Mouse (Mus musculus): ENCODE results near the gene Zfp708. TPM values are rescaled to one million over a fixed set of nuclear protein-coding genes. Genes with fewer than 3 reads are reported as not detected.
A peak's percentile ranks its signal among the peaks of the same experiment; 100 is the strongest.

Gene Zfp708
- polyA plus RNA-seq, 1 experiment = not detected

DNA sequence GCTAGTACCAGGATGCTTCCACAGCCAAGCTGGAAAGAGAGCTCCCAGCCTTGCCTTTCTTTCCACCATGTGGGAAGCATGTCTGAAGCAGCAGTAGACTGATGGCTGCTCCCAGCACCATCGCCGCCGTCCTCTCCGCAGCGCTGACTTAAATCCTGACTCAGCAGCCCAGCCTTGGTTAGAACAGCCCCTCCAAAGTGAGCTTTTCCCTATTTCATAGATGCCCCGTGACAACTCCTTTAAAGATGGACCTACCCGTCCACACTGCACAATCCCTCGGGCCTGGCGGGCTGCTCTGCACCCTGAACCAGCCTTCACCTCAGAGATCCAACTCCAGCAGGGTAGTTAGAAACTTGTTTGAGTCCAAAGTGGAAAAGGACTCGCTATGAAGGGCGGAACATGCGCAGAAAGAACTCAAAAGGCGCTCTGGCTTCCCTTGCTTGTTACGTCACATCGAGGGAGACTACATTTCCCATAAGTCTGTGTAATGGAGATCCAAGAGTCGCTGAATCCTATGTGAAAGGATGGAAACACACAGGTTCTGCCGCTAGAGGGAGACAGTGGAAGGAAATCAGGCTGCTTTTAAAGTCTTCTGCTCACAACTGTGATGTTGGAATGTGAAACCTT, 10.5 kb upstream of the Zfp708 start, which contains the start of gene Gm28557:
TSS of gene Gm28557 (minus strand) at position 411 of the 627 bp plus-strand sequence.
- Histone ChIP-seq H3K4me3 (replicated peaks) (peak within 1 kb of the TSS; percentile 83), H3K36me3 (ENCODE audit: control insufficient read depth) (peaks cover 10% of the 10 kb centered on the region), H3K27me3 (ENCODE audit: control insufficient read depth) (peaks cover 3% of the 10 kb centered on the region; the same call in 1 of the 2 replicates), H3K4me1 (ENCODE audit: control insufficient read depth) (peaks cover 24% of the 10 kb centered on the region), H3K9me3 (ENCODE audit: control insufficient read depth, low read length) (peaks cover 8% of the 10 kb centered on the region)
- TF ChIP-seq GATA1 (IDR thresholded peaks at IDR 0.05; ENCODE audit: low read length) (no peak), TAL1 (IDR thresholded peaks at IDR 0.05; ENCODE audit: low read length) (no peak)

GRCm38 (mm10) chr13:67107681-67108080, 9.9 kb upstream of the Zfp708 start:
- H3K4me3 ChIP-seq (replicated peaks) = peak overlapping the region; percentile 83
- peaks cover 10% of the 10 kb centered on the region for H3K36me3 ChIP-seq (ENCODE audit: control insufficient read depth)
- H3K4me1 ChIP-seq (ENCODE audit: control insufficient read depth) = peaks cover 24% of the 10 kb centered on the region
- H3K9me3 ChIP-seq (ENCODE audit: control insufficient read depth, low read length) = peaks cover 8% of the 10 kb centered on the region
- no peak for TF ChIP-seq TAL1 (IDR thresholded peaks at IDR 0.05; ENCODE audit: low read length)
- TF ChIP-seq GATA1 (IDR thresholded peaks at IDR 0.05; ENCODE audit: low read length) = no peak
- H3K27me3 ChIP-seq (ENCODE audit: control insufficient read depth) = peaks cover 3% of the 10 kb centered on the region; the same call in 1 of the 2 replicates

GRCm38 (mm10) chr13:67090154-67090553, 7.6 kb downstream of the Zfp708 start:
- TF ChIP-seq TAL1 (IDR thresholded peaks at IDR 0.05; ENCODE audit: low read length) (no peak), GATA1 (IDR thresholded peaks at IDR 0.05; ENCODE audit: low read length) (no peak)

DNA sequence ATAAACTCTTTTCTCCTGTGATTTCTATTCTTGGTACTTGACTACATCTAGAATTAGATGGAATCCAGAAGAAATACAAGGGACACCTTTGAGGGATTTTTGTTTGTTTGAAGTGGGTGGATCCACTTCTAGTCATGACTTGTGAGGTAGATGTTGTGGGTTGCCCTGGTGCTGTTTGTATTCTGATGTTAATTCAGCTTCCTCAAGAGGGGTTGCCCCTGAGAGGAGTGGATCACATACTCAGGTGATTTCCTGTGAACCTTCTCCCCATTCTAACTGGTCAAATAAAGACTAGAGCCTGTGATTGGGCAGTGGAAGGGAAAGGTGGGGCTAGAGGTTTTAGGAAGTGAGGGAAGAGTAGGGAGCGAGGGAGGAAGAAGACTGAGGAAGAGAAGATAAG, 15.8 kb downstream of the Zfp708 start:
- peak overlapping the region; percentile 67 for H3K4me3 ChIP-seq (replicated peaks)
- peaks cover 19% of the 10 kb centered on the region for H3K4me1 ChIP-seq (ENCODE audit: control insufficient read depth)
- no peak for TF ChIP-seq GATA1 (IDR thresholded peaks at IDR 0.05; ENCODE audit: low read length)
- no peak for TF ChIP-seq TAL1 (IDR thresholded peaks at IDR 0.05; ENCODE audit: low read length)
- H3K27me3 ChIP-seq (ENCODE audit: control insufficient read depth) = no peaks in the 10 kb centered on the region
- no peaks in the 10 kb centered on the region for H3K9me3 ChIP-seq (ENCODE audit: control insufficient read depth, low read length)
- peaks cover 2% of the 10 kb centered on the region for H3K36me3 ChIP-seq (ENCODE audit: control insufficient read depth)

More at GRCm38 (mm10) chr13:67090154-67090553, 7.6 kb downstream of the Zfp708 start:
- no peaks in the 10 kb centered on the region for H3K9me3 ChIP-seq (ENCODE audit: control insufficient read depth, low read length)
- no peaks in the 10 kb centered on the region; the same call in none of the 2 replicates for H3K36me3 ChIP-seq (ENCODE audit: control insufficient read depth)
- no peak overlapping the region for H3K4me3 ChIP-seq (replicated peaks)
- no peaks in the 10 kb centered on the region for H3K4me1 ChIP-seq (ENCODE audit: control insufficient read depth)
- H3K27me3 ChIP-seq (ENCODE audit: control insufficient read depth) = no peaks in the 10 kb centered on the region

DNA sequence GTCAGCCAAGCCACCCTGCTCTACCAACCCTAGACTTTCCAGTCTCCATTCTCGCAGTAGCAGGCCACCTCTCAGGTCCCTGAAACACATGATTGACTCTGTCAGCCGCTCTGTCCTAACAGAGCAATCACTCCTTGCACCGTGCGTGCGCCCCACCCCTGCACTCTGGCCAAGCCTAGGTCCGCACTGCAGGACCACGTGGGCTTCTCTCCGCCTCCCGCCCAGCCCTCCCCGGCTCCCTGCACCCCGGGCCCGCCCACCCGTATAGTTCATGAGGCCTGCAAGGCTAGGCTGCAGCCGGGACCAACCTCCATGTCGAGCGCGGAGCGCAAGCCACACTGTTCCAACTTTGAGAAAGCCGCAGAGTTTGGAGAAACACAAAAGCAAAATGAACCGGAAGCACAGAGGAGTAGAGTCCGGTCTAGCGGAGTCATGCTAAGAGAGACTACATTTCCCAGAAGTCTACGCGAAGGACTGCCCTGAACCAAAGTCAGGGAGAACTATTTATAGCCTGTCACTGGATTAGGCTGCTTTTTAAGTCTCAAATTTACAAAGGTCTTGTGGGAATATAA, 16.5 kb downstream of the Zfp708 start:
- peak overlapping the region; percentile 67 for H3K4me3 ChIP-seq (replicated peaks)
- H3K27me3 ChIP-seq (ENCODE audit: control insufficient read depth) = no peaks in the 10 kb centered on the region
- TF ChIP-seq TAL1 (IDR thresholded peaks at IDR 0.05; ENCODE audit: low read length) (no peak), GATA1 (IDR thresholded peaks at IDR 0.05; ENCODE audit: low read length) (no peak)
- peaks cover 2% of the 10 kb centered on the region for H3K36me3 ChIP-seq (ENCODE audit: control insufficient read depth)
- no peaks in the 10 kb centered on the region for H3K9me3 ChIP-seq (ENCODE audit: control insufficient read depth, low read length)
- peaks cover 19% of the 10 kb centered on the region for H3K4me1 ChIP-seq (ENCODE audit: control insufficient read depth)

DNA sequence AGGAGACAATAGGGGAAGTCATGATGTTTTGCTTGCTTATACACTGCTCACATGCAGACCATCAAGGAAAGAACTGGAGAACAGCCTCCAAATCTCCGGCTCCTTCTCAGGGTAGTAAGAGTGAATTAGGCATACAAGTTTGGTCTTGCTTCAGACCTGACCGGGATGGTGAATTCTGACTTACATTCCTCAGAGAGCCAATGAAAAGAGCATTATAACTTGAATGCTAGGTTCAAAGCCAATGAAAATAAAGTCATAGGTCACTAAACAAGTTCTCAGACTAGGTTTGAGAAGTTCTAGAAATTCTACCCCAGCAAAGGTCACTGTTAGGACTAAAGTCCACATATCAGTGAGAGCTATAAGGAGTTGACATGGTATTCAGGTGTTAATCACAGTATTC, 20.5 kb downstream of the Zfp708 start:
- Histone ChIP-seq H3K4me3 (replicated peaks) (no peak overlapping the region), H3K27me3 (ENCODE audit: control insufficient read depth) (no peaks in the 10 kb centered on the region), H3K4me1 (ENCODE audit: control insufficient read depth) (peaks cover 18% of the 10 kb centered on the region), H3K36me3 (ENCODE audit: control insufficient read depth) (peaks cover 10% of the 10 kb centered on the region), H3K9me3 (ENCODE audit: control insufficient read depth, low read length) (peaks cover 3% of the 10 kb centered on the region)
- TF ChIP-seq GATA1 (IDR thresholded peaks at IDR 0.05; ENCODE audit: low read length) (no peak), TAL1 (IDR thresholded peaks at IDR 0.05; ENCODE audit: low read length) (no peak)

DNA sequence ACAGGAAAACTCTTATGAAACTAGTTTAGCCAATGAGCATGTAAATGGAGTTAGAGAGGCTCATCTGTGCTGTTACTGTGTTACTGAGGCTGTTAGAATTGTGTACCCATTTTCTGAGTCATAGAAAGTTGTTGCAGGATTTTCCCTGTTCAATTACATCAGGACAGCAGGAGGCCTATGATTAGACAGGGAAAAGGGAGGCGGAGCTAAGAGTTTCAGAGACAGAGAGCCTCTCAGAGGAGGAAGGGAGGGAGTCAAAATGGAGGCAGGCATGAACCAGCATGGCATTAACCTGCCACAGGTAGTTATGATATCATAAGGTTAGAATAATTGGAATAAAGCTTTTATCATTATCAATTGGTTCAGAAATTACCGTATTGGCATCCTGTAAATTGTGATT, 25.0 kb downstream of the Zfp708 start:
- Histone ChIP-seq H3K9me3 (ENCODE audit: control insufficient read depth, low read length) (peaks cover 17% of the 10 kb centered on the region), H3K27me3 (ENCODE audit: control insufficient read depth) (no peaks in the 10 kb centered on the region), H3K36me3 (ENCODE audit: control insufficient read depth) (peaks cover 25% of the 10 kb centered on the region), H3K4me3 (replicated peaks) (no peak overlapping the region), H3K4me1 (ENCODE audit: control insufficient read depth) (no peaks in the 10 kb centered on the region)
- TF ChIP-seq GATA1 (IDR thresholded peaks at IDR 0.05; ENCODE audit: low read length) (no peak), TAL1 (IDR thresholded peaks at IDR 0.05; ENCODE audit: low read length) (no peak)

GRCm38 (mm10) chr13:67065386-67065785, 32.4 kb downstream of the Zfp708 start:
- no peaks in the 10 kb centered on the region for H3K27me3 ChIP-seq (ENCODE audit: control insufficient read depth)
- no peak for TF ChIP-seq TAL1 (IDR thresholded peaks at IDR 0.05; ENCODE audit: low read length)
- TF ChIP-seq GATA1 (IDR thresholded peaks at IDR 0.05; ENCODE audit: low read length) = no peak
- no peak overlapping the region for H3K4me3 ChIP-seq (replicated peaks)
- H3K9me3 ChIP-seq (ENCODE audit: control insufficient read depth, low read length) = peaks cover 5% of the 10 kb centered on the region
- peaks cover 13% of the 10 kb centered on the region for H3K4me1 ChIP-seq (ENCODE audit: control insufficient read depth)
- peaks cover 7% of the 10 kb centered on the region for H3K36me3 ChIP-seq (ENCODE audit: control insufficient read depth)

- TF ChIP-seq GATA1 (IDR thresholded peaks at IDR 0.05; ENCODE audit: low read length) (no peak), TAL1 (IDR thresholded peaks at IDR 0.05; ENCODE audit: low read length) (no peak)
- no peaks in the 10 kb centered on the region for H3K9me3 ChIP-seq (ENCODE audit: control insufficient read depth, low read length)
- H3K4me3 ChIP-seq (replicated peaks) = no peak overlapping the region
- no peaks in the 10 kb centered on the region for H3K36me3 ChIP-seq (ENCODE audit: control insufficient read depth)
- H3K27me3 ChIP-seq (ENCODE audit: control insufficient read depth) = no peaks in the 10 kb centered on the region
- H3K4me1 ChIP-seq (ENCODE audit: control insufficient read depth) = peaks cover 19% of the 10 kb centered on the region
Observed at GRCm38 (mm10) chr13:67062427-67062826, 35.3 kb downstream of the Zfp708 start.

Measured in erythroblast, embryonic 14.5 days (primary cell).